Mouse (Mus musculus) spleen, postnatal 10 days (tissue): ENCODE measurements around the gene Cenps.
A peak's percentile ranks its signal among the peaks of the same experiment; 100 is the strongest.
"Not testable (repeated sequence)": the region's sequence is repeated elsewhere in the genome, so short reads cannot be mapped to it uniquely, and the experiment has no call there.

ENCODE experiments used
- DNase-seq, 2 experiments: peaks; one replicate each; pipeline ENCODE4 v3.0.0; 2021 to 2022; ENCODE audit warnings: low spot score in 2 of 2

Gene Cenps

GRCm38 (mm10) chr4:149136982-149137770 lies at the start of gene Cenps:
Cenps (minus strand) TSS chr4:149137629.
- DNase-seq: peak; percentile 94 to 96

GRCm38 (mm10) chr4:149182755-149183154 lies 45.3 kb upstream of the Cenps start:
- no peak for DNase-seq

GRCm38 (mm10) chr4:149182192-149182591 lies 44.8 kb upstream of the Cenps start:
- no peak for DNase-seq

GRCm38 (mm10) chr4:149179573-149179972 lies 42.1 kb upstream of the Cenps start:
- no peak for DNase-seq

- DNase-seq: no peak
These were observed 41.7 kb upstream of the Cenps start for GRCm38 (mm10) chr4:149179160-149179559.

- no peak for DNase-seq
These were observed 40.9 kb upstream of the Cenps start for GRCm38 (mm10) chr4:149178328-149178727.

- no peak for DNase-seq
These were observed 39.6 kb upstream of the Cenps start for GRCm38 (mm10) chr4:149177046-149177445.

GRCm38 (mm10) chr4:149176645-149177044 lies 39.2 kb upstream of the Cenps start:
- no peak for DNase-seq

GRCm38 (mm10) chr4:149173661-149174060 lies 36.2 kb upstream of the Cenps start:
- no peak for DNase-seq

GRCm38 (mm10) chr4:149172666-149173065 lies 35.2 kb upstream of the Cenps start:
- no peak for DNase-seq

- DNase-seq: no peak
These were observed 34.7 kb upstream of the Cenps start for GRCm38 (mm10) chr4:149172083-149172482.

GRCm38 (mm10) chr4:149171581-149171981 lies 34.2 kb upstream of the Cenps start:
- no peak for DNase-seq

- no peak for DNase-seq
These were observed 33.0 kb upstream of the Cenps start for GRCm38 (mm10) chr4:149170394-149170931.

- DNase-seq: not testable (repeated sequence)
These were observed 32.5 kb upstream of the Cenps start for GRCm38 (mm10) chr4:149169926-149170325.

GRCm38 (mm10) chr4:149168016-149168415 lies 30.6 kb upstream of the Cenps start:
- no peak for DNase-seq

- peak in 1 of 2 experiments; percentile 58 for DNase-seq
These were observed 29.7 kb upstream of the Cenps start for GRCm38 (mm10) chr4:149166957-149167611.

GRCm38 (mm10) chr4:149166215-149166946 lies 29.0 kb upstream of the Cenps start, which contains the start of gene Pgd:
Pgd (minus strand) TSS chr4:149166771.
- peak; percentile 90 to 97 for DNase-seq

- DNase-seq: no peak
These were observed 26.7 kb upstream of the Cenps start for GRCm38 (mm10) chr4:149164150-149164549.

GRCm38 (mm10) chr4:149163196-149163595 lies 25.8 kb upstream of the Cenps start:
- no peak for DNase-seq

GRCm38 (mm10) chr4:149161166-149161565 lies 23.7 kb upstream of the Cenps start:
- no peak for DNase-seq

GRCm38 (mm10) chr4:149159891-149160290 lies 22.5 kb upstream of the Cenps start:
- DNase-seq: no peak

- DNase-seq: no peak
These were observed 21.8 kb upstream of the Cenps start for GRCm38 (mm10) chr4:149159203-149159602.
